Mouse (Mus musculus): ENCODE results near the gene Gm10666. TPM values are rescaled to one million over a fixed set of nuclear protein-coding genes. Genes with fewer than 3 reads are reported as not detected.
"Not testable (repeated sequence)": the region's sequence is repeated elsewhere in the genome, so short reads cannot be mapped to it uniquely, and the experiment has no call there.

The Gm10666 gene
- polyA plus RNA-seq (2016; fragmentation: Nextera tagmentation; extraction: Ambion mirVana) = not detected in 2 replicates

DNA sequence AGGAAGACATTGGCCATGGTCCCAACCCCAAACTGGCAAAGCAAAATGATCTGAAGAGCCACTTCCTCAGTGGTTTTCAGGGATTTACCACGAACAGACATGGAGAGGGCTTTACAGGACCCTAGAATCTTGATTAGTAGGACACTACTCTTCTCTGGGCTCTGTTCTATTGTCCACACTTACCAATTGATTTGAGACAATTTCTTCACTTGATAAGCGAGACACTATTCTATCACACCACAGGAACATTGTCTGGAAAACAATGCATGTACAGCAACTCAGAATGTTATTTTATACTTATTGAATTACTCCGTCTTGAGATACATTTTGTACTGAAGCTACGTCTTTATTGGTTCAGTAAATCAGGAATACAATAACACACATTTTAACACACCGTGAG is at the start of gene Gm10666:
Gene Gm10666 (minus strand): TSS at position 101 of the 400 bp plus-strand sequence.
- H3K4me1 ChIP-seq (replicated peaks); H3K4me3 ChIP-seq; H3K36me3 ChIP-seq; H3K27ac ChIP-seq; DNase-seq (ENCODE audit: low spot score); H3K27me3 ChIP-seq (ENCODE audit: insufficient read depth, poor library complexity, severe bottlenecking); H3K9me3 ChIP-seq: not testable (repeated sequence)
- WGBS = no CpG with 5 or more reads among the region's 5 CpGs

DNA sequence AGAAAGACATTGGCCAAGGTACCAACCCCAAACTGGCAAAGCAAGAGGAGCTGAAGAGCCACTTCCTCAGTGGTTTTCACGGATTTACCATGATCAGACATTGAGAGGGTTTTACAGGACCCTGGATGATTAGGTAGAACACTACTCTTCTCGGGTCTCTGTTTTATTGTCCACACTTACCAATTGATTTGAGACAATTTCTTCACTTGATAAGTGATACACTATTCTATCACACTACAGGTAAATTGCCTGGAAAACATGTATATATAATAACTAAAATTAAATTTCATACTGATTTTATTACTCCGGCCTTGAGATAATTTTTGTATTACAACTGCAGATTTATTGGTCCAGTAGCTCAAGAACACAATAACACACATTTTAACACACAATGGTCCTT is 29.4 kb upstream of the Gm10666 start, which contains the start of gene Vmn1r142:
Gene Vmn1r142 (minus strand): TSS at position 101 of the 400 bp plus-strand sequence.
- not testable (repeated sequence) for H3K9me3 ChIP-seq; H3K4me1 ChIP-seq (replicated peaks); H3K27me3 ChIP-seq (ENCODE audit: insufficient read depth, poor library complexity, severe bottlenecking); DNase-seq (ENCODE audit: low spot score); H3K4me3 ChIP-seq; H3K36me3 ChIP-seq; H3K27ac ChIP-seq
- WGBS = no CpG with 5 or more reads among the region's 3 CpGs

DNA sequence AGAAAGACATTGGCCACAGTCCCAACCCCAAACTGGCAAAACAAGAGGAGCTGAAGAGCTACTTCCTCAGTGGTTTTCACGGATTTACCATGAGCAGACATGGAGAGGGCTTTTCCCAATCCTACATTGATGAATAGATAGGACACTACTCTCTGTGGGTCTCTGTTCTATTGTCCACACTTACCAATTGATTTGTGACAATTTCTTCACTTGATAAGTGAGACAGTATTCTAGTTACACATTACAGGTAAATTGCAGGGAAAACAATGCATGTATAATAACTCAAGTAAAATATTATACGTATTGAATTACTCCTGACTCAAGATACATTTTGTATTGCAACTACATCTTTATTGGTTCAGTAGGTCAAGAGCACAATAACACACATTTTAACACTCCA is 16.4 kb downstream of the Gm10666 start, which contains the start of gene Gm16451:
Gene Gm16451 (minus strand): TSS at position 101 of the 400 bp plus-strand sequence.
- not testable (repeated sequence) for H3K9me3 ChIP-seq; H3K27me3 ChIP-seq (ENCODE audit: insufficient read depth, poor library complexity, severe bottlenecking); H3K4me3 ChIP-seq; H3K4me1 ChIP-seq (replicated peaks); DNase-seq (ENCODE audit: low spot score); H3K27ac ChIP-seq; H3K36me3 ChIP-seq
- no CpG with 5 or more reads among the region's 2 CpGs for WGBS

Other genes starting within 250 kb of the Gm10666 start
- not detected in 2 replicates for gene Gm5891, start 213.4 kb downstream of the Gm10666 start, polyA plus RNA-seq (2016; fragmentation: Nextera tagmentation; extraction: Ambion mirVana)
- not detected in 2 replicates for gene Vmn1r137, start 140.2 kb downstream of the Gm10666 start, polyA plus RNA-seq (2016; fragmentation: Nextera tagmentation; extraction: Ambion mirVana)
- gene Vmn1r138, start 105.8 kb downstream of the Gm10666 start, polyA plus RNA-seq (2016; fragmentation: Nextera tagmentation; extraction: Ambion mirVana) = not detected in 2 replicates
- not detected in 2 replicates for gene Gm6176, start 78.4 kb downstream of the Gm10666 start, polyA plus RNA-seq (2016; fragmentation: Nextera tagmentation; extraction: Ambion mirVana)
- gene Vmn1r139, start 65.7 kb downstream of the Gm10666 start, polyA plus RNA-seq (2016; fragmentation: Nextera tagmentation; extraction: Ambion mirVana) = not detected in 2 replicates
- not detected in 2 replicates for gene Gm16451, start 16.5 kb downstream of the Gm10666 start, polyA plus RNA-seq (2016; fragmentation: Nextera tagmentation; extraction: Ambion mirVana)
- gene Vmn1r142, start 29.3 kb upstream of the Gm10666 start, polyA plus RNA-seq (2016; fragmentation: Nextera tagmentation; extraction: Ambion mirVana) = not detected in 2 replicates
- not detected in 2 replicates for gene Vmn1r143, start 54.6 kb upstream of the Gm10666 start, polyA plus RNA-seq (2016; fragmentation: Nextera tagmentation; extraction: Ambion mirVana)
- not detected in 2 replicates for gene Gm8653, start 66.5 kb upstream of the Gm10666 start, polyA plus RNA-seq (2016; fragmentation: Nextera tagmentation; extraction: Ambion mirVana)
- gene Gm8453, start 94.7 kb upstream of the Gm10666 start, polyA plus RNA-seq (2016; fragmentation: Nextera tagmentation; extraction: Ambion mirVana) = not detected in 2 replicates
- gene Gm4187, start 195.0 kb upstream of the Gm10666 start, polyA plus RNA-seq (2016; fragmentation: Nextera tagmentation; extraction: Ambion mirVana) = not detected in 2 replicates
- gene Gm8660, start 236.3 kb upstream of the Gm10666 start, polyA plus RNA-seq (2016; fragmentation: Nextera tagmentation; extraction: Ambion mirVana) = not detected in 2 replicates